8 mouse cellular contexts compared by ENCODE assay signal in the genomic region with DNA sequence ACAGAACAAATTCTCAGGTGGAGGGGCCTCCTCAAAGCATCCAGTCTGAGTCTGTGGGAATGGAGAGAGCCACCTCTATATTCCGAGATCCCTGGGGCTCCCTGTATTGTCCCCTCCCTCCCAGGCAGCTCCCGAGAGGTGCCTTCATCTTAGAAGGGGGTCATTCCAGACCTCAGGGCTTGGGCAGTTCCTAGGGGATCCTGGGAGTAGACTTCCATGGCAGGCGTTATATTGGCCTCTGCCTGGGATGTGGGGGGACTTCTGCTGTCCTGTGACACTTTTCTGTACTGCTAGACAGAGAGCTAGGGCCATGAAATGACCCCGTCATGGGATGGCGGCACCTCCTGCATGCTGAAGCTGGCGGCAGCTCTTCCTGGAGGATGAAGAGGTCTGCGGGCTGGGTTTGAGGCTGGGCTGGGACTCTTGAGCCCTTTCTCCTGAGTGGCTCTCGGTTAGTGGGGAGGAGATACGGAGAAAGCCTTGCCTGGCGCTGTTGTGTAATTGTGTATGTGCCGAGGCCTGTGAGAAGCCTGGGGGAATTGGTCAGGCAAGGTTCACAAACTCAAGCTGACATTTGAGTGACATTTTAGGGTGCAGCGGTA.
DNase-seq lines count a peak whose midpoint lies in the region; ATAC-seq and TF ChIP-seq lines count a peak whose summit lies in the region.

No protein-coding gene starts in this region.

- no peak for DNase-seq in heart, embryonic 10.5 days (ENCODE audit: low spot score)
- DNase-seq in heart, postnatal 4 days = no peak
- DNase-seq in midbrain, embryonic 10.5 days (ENCODE audit: low spot score) = no peak
- DNase-seq in forebrain, postnatal 0 days = no peak
- DNase-seq in adrenal gland, postnatal 25 days = no peak
- DNase-seq in MN1 (ENCODE audit: low spot score) = no peak

- H3K4me3 ChIP-seq in heart, embryonic 10.5 days = no peak overlapping the region
- no peak overlapping the region for H3K4me3 ChIP-seq in midbrain, embryonic 10.5 days
- no peak overlapping the region for H3K4me3 ChIP-seq in midbrain, embryonic 15.5 days
- no peak overlapping the region for H3K4me3 ChIP-seq in forebrain, postnatal 0 days (ENCODE audit: low read depth, low read length)
- no peak overlapping the region for H3K4me3 ChIP-seq in olfactory bulb, adult 2 months (ENCODE audit: insufficient read depth, low read depth, low read length)

- peaks cover 52% of the 10 kb centered on the region for H3K4me1 ChIP-seq in heart, embryonic 10.5 days
- H3K4me1 ChIP-seq in midbrain, embryonic 10.5 days = peaks cover 33% of the 10 kb centered on the region
- peaks cover 25% of the 10 kb centered on the region for H3K4me1 ChIP-seq in midbrain, embryonic 15.5 days
- peaks cover 15% of the 10 kb centered on the region; the same call in 1 of the 2 replicates for H3K4me1 ChIP-seq in forebrain, postnatal 0 days (ENCODE audit: insufficient read depth)
- H3K4me1 ChIP-seq in olfactory bulb, adult 2 months (ENCODE audit: control insufficient read depth, insufficient read depth, low read length) = peaks cover 46% of the 10 kb centered on the region

- 0 out of 2 replicates have a peak overlapping the region, but pooled peaks have one; percentile 12 for H3K27ac ChIP-seq in heart, embryonic 10.5 days
- H3K27ac ChIP-seq in midbrain, embryonic 10.5 days (replicated peaks) = peak overlapping the region; percentile 74
- H3K27ac ChIP-seq in midbrain, embryonic 15.5 days = no peak overlapping the region
- H3K27ac ChIP-seq in forebrain, postnatal 0 days (ENCODE audit: low read depth, low read length) = peak overlapping the region; percentile 79
- H3K27ac ChIP-seq in olfactory bulb, adult 2 months (ENCODE audit: insufficient read depth, low read depth, low read length) = peak overlapping the region; percentile 27; the same call in 1 of the 2 replicates

- 84% methylated on average over 12 of the region's 12 CpGs for WGBS in heart, embryonic 10.5 days
- 87% methylated on average over 12 of the region's 12 CpGs for WGBS in midbrain, embryonic 10.5 days
- WGBS in midbrain, embryonic 15.5 days = 75% methylated on average over 12 of the region's 12 CpGs
- 78% methylated on average over 12 of the region's 12 CpGs for WGBS in forebrain, postnatal 0 days
- 67% methylated on average over 12 of the region's 12 CpGs for WGBS in olfactory bulb, adult 2 months

- H3K27me3 ChIP-seq in heart, embryonic 10.5 days (ENCODE audit: insufficient read depth, poor library complexity, severe bottlenecking) = no peaks in the 10 kb centered on the region
- H3K27me3 ChIP-seq in midbrain, embryonic 10.5 days (ENCODE audit: low read depth, poor library complexity, severe bottlenecking) = no peaks in the 10 kb centered on the region
- H3K27me3 ChIP-seq in midbrain, embryonic 15.5 days (replicated peaks) = no peaks in the 10 kb centered on the region
- H3K27me3 ChIP-seq in forebrain, postnatal 0 days (ENCODE audit: insufficient read depth, low read length) = no peaks in the 10 kb centered on the region

- no peaks in the 10 kb centered on the region for H3K36me3 ChIP-seq in heart, embryonic 10.5 days
- H3K36me3 ChIP-seq in midbrain, embryonic 10.5 days = peaks cover 4% of the 10 kb centered on the region; the same call in 1 of the 2 replicates
- no peaks in the 10 kb centered on the region for H3K36me3 ChIP-seq in midbrain, embryonic 15.5 days (replicated peaks)
- no peaks in the 10 kb centered on the region for H3K36me3 ChIP-seq in forebrain, postnatal 0 days (ENCODE audit: insufficient read depth)

- no peak overlapping the region for H3K9ac ChIP-seq in midbrain, embryonic 15.5 days
- 0 out of 2 replicates have a peak overlapping the region, but pooled peaks have one; percentile 39 for H3K9ac ChIP-seq in forebrain, postnatal 0 days

- no peak for TF ChIP-seq CTCF in forebrain, postnatal 0 days (IDR thresholded peaks at IDR 0.05; ENCODE audit: low read depth)
- no peak for TF ChIP-seq CTCF in olfactory bulb, adult 2 months (IDR thresholded peaks at IDR 0.05; ENCODE audit: insufficient read depth, low read depth, low read length)

- no peak for ATAC-seq in midbrain, embryonic 15.5 days (replicated peaks)
- no peak for ATAC-seq in forebrain, postnatal 0 days

- TF ChIP-seq POLR2A in olfactory bulb, adult 2 months (IDR thresholded peaks at IDR 0.05; ENCODE audit: insufficient read depth, low read depth, low read length) = no peak

- H3K9me3 ChIP-seq in heart, embryonic 10.5 days = no peaks in the 10 kb centered on the region
- no peaks in the 10 kb centered on the region for H3K9me3 ChIP-seq in midbrain, embryonic 10.5 days (replicated peaks)
- H3K9me3 ChIP-seq in midbrain, embryonic 15.5 days = no peaks in the 10 kb centered on the region
- H3K9me3 ChIP-seq in forebrain, postnatal 0 days (ENCODE audit: low read length) = no peaks in the 10 kb centered on the region

- no peak overlapping the region for H3K4me2 ChIP-seq in midbrain, embryonic 15.5 days
- no peak overlapping the region for H3K4me2 ChIP-seq in forebrain, postnatal 0 days (ENCODE audit: low read depth)
